Mouse (Mus musculus) megakaryocyte, embryonic 14.5 days (primary cell): ENCODE measurements around the gene Ralgapa2.

Source experiments
- FLI1 ChIP-seq: IDR thresholded peaks from 2 replicates; pipeline ENCODE4 v1.6.1; 2012; ENCODE audit warnings: low read length, inconsistent platforms, mixed read lengths
- GATA1 ChIP-seq: IDR thresholded peaks from 3 replicates; pipeline ENCODE4 v1.6.1; 2012; ENCODE audit warnings: mixed read lengths, low read length, inconsistent platforms, borderline replicate concordance

DNA sequence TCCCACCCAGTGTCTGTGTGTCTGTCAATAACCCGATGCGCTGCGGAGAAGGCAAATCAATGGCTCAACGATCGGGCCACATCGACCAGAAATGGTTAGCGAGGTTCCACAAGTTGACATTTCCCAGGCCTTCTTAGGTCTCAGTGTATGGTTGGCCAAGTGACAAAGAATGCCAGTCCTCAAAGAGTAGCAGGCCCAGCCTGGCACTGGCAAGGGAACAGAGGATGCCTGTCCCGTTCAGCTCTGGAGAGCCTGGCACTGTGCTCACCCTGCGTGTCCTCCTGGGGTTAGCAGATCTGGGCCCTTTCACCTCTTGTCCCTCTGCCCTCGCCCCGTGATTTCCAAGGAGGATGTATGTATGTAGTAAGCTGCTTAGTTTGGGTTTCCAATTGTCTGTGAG lies 316.0 kb downstream of the Ralgapa2 start:
- TF ChIP-seq GATA1, result no peak
- TF ChIP-seq FLI1, result no peak
